Mouse (Mus musculus): ENCODE data around the gene Gjc1. TPM values are rescaled to one million over a fixed set of nuclear protein-coding genes. Genes with fewer than 3 reads are reported as not detected.

The Gjc1 gene
- polyA plus RNA-seq, 1 experiment from 2014 or later, result 39.0 TPM

DNA sequence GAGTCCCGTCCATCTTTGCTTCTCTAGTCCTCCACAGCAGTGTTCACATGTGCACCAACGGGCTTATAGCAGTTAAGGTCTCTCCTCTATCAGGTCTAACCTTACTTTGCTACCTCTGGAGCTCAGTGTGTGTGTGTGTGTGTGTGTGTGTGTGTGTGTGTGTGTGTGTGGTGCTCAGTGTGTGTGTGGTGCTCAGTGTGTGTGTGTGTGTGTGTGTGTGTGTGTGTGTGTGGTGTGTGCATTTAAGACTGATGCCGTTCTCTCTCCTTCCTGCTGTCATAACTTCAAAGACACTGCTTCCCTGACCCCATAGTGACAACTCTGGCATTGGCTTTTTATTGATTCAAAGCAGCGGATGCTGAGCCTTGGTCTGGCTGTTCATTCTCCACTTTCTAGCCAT is 16.0 kb upstream of the Gjc1 start, which contains the start of gene Higd1b:
Higd1b (plus strand) TSS at position 301 of the 400 bp plus-strand sequence.
- Histone ChIP-seq H3K9me3 (no peaks in the 10 kb centered on the region), H3K4me2 (no peak within 1 kb of the TSS), H3K36me3 (peaks cover 23% of the 10 kb centered on the region; the same call in 1 of the 2 replicates), H3K27ac (no peak within 1 kb of the TSS), H3K4me1 (0 out of 2 replicates have a peak, but pooled peaks cover 7% of the 10 kb centered on the region), H3K9ac (no peak within 1 kb of the TSS), H3K27me3 (replicated peaks) (no peaks in the 10 kb centered on the region), H3K4me3 (replicated peaks) (no peak within 1 kb of the TSS)
- no peak for ATAC-seq (ENCODE audit: insufficient read depth, low FRiP score, low read depth)
- WGBS, result 65% methylated on average over 4 of the region's 4 CpGs

DNA sequence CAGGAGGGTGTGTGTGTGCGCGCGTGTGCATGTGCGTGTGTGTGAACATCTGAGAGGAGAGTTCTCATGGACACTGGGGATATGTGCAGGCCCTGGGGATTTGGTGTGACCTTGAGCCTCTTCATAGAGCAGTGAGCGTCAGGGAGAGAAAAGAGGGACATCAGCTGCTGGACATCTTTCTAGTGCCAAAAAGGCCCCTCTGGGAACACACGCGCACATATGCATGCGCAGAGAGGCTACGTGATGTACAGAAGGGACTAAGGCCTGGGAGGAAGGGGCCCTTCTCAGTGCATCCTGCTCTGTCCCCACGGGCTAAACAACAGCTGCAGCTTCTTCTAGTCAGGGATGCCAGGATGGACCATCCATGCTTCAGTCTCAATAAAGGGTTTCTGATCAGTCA is 14.7 kb upstream of the Gjc1 start:
- Histone ChIP-seq H3K4me2 (no peak overlapping the region), H3K9ac (no peak overlapping the region), H3K27ac (no peak overlapping the region), H3K36me3 (0 out of 2 replicates have a peak, but pooled peaks cover 22% of the 10 kb centered on the region), H3K4me1 (0 out of 2 replicates have a peak, but pooled peaks cover 7% of the 10 kb centered on the region), H3K9me3 (no peaks in the 10 kb centered on the region), H3K27me3 (replicated peaks) (no peaks in the 10 kb centered on the region), H3K4me3 (replicated peaks) (no peak overlapping the region)
- no peak for ATAC-seq (ENCODE audit: insufficient read depth, low FRiP score, low read depth)
- 81% methylated on average over 10 of the region's 10 CpGs for WGBS

- H3K9ac ChIP-seq, result no peak overlapping the region
- H3K27me3 ChIP-seq (replicated peaks), result no peaks in the 10 kb centered on the region
Measured at GRCm38 (mm10) chr11:102832700-102833297, 13.3 kb upstream of the Gjc1 start.

DNA sequence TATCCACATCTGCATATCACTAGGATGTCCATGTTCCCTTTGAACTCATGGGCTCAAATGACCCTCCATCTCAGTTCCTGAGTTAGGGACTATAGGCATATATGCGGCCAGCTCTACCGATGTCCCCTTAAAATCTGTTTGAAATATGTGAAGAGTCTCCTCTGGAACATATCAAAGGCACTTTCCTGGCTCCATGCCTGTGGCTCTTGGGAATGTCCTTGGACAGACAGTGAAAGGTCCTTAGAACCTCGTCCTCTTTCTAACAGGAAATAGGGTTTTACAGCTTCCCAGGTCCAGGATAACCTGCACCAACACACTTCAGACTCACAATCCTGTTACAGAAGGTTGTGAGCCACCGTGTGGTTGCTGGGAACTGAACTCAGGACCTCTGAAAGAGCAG is 10.8 kb upstream of the Gjc1 start:
- Histone ChIP-seq H3K27ac (no peak overlapping the region), H3K27me3 (replicated peaks) (no peaks in the 10 kb centered on the region), H3K4me2 (no peak overlapping the region), H3K4me3 (replicated peaks) (no peak overlapping the region), H3K36me3 (no peaks in the 10 kb centered on the region), H3K9me3 (no peaks in the 10 kb centered on the region), H3K4me1 (0 out of 2 replicates have a peak, but pooled peaks cover 7% of the 10 kb centered on the region), H3K9ac (no peak overlapping the region)
- ATAC-seq (ENCODE audit: insufficient read depth, low FRiP score, low read depth), result no peak
- 63% methylated on average over 4 of the region's 4 CpGs for WGBS

More at GRCm38 (mm10) chr11:102832700-102833297, 13.3 kb upstream of the Gjc1 start:
- ATAC-seq (ENCODE audit: insufficient read depth, low FRiP score, low read depth), result peak; percentile 35; the same call in 1 of the 2 replicates
- WGBS, result 51% methylated on average over 18 of the region's 18 CpGs
- Histone ChIP-seq H3K4me3 (replicated peaks) (no peak overlapping the region), H3K4me1 (0 out of 2 replicates have a peak, but pooled peaks cover 7% of the 10 kb centered on the region), H3K36me3 (0 out of 2 replicates have a peak, but pooled peaks cover 11% of the 10 kb centered on the region), H3K4me2 (no peak overlapping the region), H3K9me3 (no peaks in the 10 kb centered on the region), H3K27ac (no peak overlapping the region)

GRCm38 (mm10) chr11:102827097-102827496 is 7.6 kb upstream of the Gjc1 start:
- Histone ChIP-seq H3K9ac (no peak overlapping the region), H3K36me3 (no peaks in the 10 kb centered on the region)
- ATAC-seq (ENCODE audit: insufficient read depth, low FRiP score, low read depth), result no peak

DNA sequence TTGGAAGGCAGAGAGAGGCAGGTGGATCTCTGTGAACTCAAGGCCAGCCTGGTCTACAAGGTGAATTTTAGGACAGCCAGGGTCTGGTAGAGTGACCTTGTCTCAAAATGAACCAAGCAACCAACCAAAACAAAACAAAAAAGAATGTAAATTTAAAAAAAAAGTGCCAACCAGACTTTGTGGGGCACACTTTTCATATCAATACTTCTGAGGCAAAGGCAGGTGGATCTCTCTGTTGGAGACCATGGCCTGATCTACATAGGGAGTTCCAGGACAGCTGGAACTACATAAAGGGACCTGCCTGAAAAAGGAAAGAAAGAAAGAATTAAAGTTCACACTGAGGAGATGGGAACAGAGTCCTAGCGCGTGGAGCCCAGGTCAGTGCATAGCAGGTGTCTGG is 7.0 kb upstream of the Gjc1 start:
- WGBS, result 75% methylated on average over 2 of the region's 2 CpGs

More at GRCm38 (mm10) chr11:102827097-102827496, 7.6 kb upstream of the Gjc1 start:
- H3K27me3 ChIP-seq (replicated peaks), result no peaks in the 10 kb centered on the region
- no peak overlapping the region for H3K4me2 ChIP-seq
- H3K4me3 ChIP-seq (replicated peaks), result no peak overlapping the region
- 63% methylated on average over 4 of the region's 4 CpGs for WGBS
- no peak overlapping the region for H3K27ac ChIP-seq
- H3K9me3 ChIP-seq, result no peaks in the 10 kb centered on the region
- H3K4me1 ChIP-seq, result no peaks in the 10 kb centered on the region

DNA sequence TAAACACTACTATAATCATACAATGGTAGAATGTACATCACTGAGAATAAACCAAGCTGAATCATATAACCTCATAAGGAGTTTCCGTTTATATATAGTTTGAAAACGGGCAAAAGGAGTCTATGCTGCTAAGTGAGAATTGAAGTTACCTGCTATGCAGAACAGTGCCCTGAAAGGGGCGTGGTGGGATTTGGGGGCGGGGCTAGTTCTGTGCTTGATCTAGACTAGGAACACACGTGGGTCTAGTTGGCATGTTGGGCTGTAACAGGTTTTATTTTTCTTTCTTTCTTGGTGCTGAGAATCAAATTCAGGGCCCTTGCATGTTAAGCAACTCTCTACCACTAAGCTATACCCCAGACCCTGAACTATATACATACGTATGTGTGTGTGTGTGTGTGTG is 1.7 kb upstream of the Gjc1 start:
- Histone ChIP-seq H3K36me3 (no peaks in the 10 kb centered on the region), H3K27ac (no peak overlapping the region), H3K27me3 (replicated peaks) (no peaks in the 10 kb centered on the region), H3K9me3 (no peaks in the 10 kb centered on the region), H3K4me2 (no peak overlapping the region), H3K4me3 (replicated peaks) (no peak overlapping the region), H3K4me1 (0 out of 2 replicates have a peak, but pooled peaks cover 10% of the 10 kb centered on the region), H3K9ac (no peak overlapping the region)
- ATAC-seq (ENCODE audit: insufficient read depth, low FRiP score, low read depth), result no peak
- 42% methylated on average over 6 of the region's 6 CpGs for WGBS

More for the DNA sequence above, 7.0 kb upstream of the Gjc1 start:
- no peak overlapping the region for H3K27ac ChIP-seq
- H3K4me2 ChIP-seq, result no peak overlapping the region
- no peaks in the 10 kb centered on the region for H3K4me1 ChIP-seq
- no peaks in the 10 kb centered on the region for H3K9me3 ChIP-seq
- no peak overlapping the region for H3K4me3 ChIP-seq (replicated peaks)
- no peaks in the 10 kb centered on the region for H3K36me3 ChIP-seq
- no peaks in the 10 kb centered on the region for H3K27me3 ChIP-seq (replicated peaks)
- no peak for ATAC-seq (ENCODE audit: insufficient read depth, low FRiP score, low read depth)
- H3K9ac ChIP-seq, result no peak overlapping the region

- no peak for ATAC-seq (ENCODE audit: insufficient read depth, low FRiP score, low read depth)
- H3K36me3 ChIP-seq, result no peaks in the 10 kb centered on the region
- H3K27me3 ChIP-seq (replicated peaks), result no peaks in the 10 kb centered on the region
- no peaks in the 10 kb centered on the region for H3K9me3 ChIP-seq
- H3K27ac ChIP-seq, result no peak overlapping the region
- H3K4me2 ChIP-seq, result no peak overlapping the region
- H3K4me1 ChIP-seq, result 0 out of 2 replicates have a peak, but pooled peaks cover 16% of the 10 kb centered on the region
- WGBS, result 23% methylated on average over 3 of the region's 3 CpGs
- no peak overlapping the region for H3K9ac ChIP-seq
- no peak overlapping the region for H3K4me3 ChIP-seq (replicated peaks)
Measured at GRCm38 (mm10) chr11:102820432-102820831, 932 bp upstream of the Gjc1 start.

- no peak; the same call in 1 of the 2 replicates for ATAC-seq (ENCODE audit: insufficient read depth, low FRiP score, low read depth)
- Histone ChIP-seq H3K9me3 (no peaks in the 10 kb centered on the region), H3K36me3 (no peaks in the 10 kb centered on the region), H3K27ac (peak overlapping the region; percentile 98), H3K4me3 (replicated peaks) (peak overlapping the region; percentile 84), H3K4me1 (0 out of 2 replicates have a peak, but pooled peaks cover 16% of the 10 kb centered on the region), H3K27me3 (replicated peaks) (no peaks in the 10 kb centered on the region), H3K4me2 (peak overlapping the region; percentile 89), H3K9ac (no peak overlapping the region; the same call in 1 of the 2 replicates)
- WGBS, result 5% methylated on average over 14 of the region's 14 CpGs
Measured at GRCm38 (mm10) chr11:102819783-102820385, 384 bp upstream of the Gjc1 start.

GRCm38 (mm10) chr11:102818121-102819020 is 1.1 kb downstream of the Gjc1 start:
- H3K4me2 ChIP-seq, result peak overlapping the region; percentile 89
- 0 out of 2 replicates have a peak, but pooled peaks cover 16% of the 10 kb centered on the region for H3K4me1 ChIP-seq
- peak overlapping the region; percentile 84 for H3K4me3 ChIP-seq (replicated peaks)
- peak overlapping the region; percentile 98 for H3K9ac ChIP-seq
- peak overlapping the region; percentile 98 for H3K27ac ChIP-seq
- H3K9me3 ChIP-seq, result no peaks in the 10 kb centered on the region
- WGBS, result under 1% methylated on average over 63 of the region's 92 CpGs
- ATAC-seq (ENCODE audit: insufficient read depth, low FRiP score, low read depth), result peak; percentile 41; the same call in 1 of the 2 replicates
- H3K36me3 ChIP-seq, result no peaks in the 10 kb centered on the region
- no peaks in the 10 kb centered on the region for H3K27me3 ChIP-seq (replicated peaks)

GRCm38 (mm10) chr11:102814881-102815280 is 4.6 kb downstream of the Gjc1 start:
- ATAC-seq (ENCODE audit: insufficient read depth, low FRiP score, low read depth), result no peak
- Histone ChIP-seq H3K27me3 (replicated peaks) (no peaks in the 10 kb centered on the region), H3K36me3 (no peaks in the 10 kb centered on the region), H3K4me1 (0 out of 2 replicates have a peak, but pooled peaks cover 16% of the 10 kb centered on the region), H3K4me2 (no peak overlapping the region), H3K4me3 (replicated peaks) (no peak overlapping the region), H3K9ac (no peak overlapping the region), H3K9me3 (no peaks in the 10 kb centered on the region), H3K27ac (no peak overlapping the region)

Data from stomach, embryonic 15.5 days (tissue).